Mouse (Mus musculus) cerebral cortex, adult 2 months (tissue): Measurements from ENCODE around the gene Ubl4b.

Source experiments
- WGBS: fragments of 180-500 bp; shearing (Covaris S2); methylation state at CpG from one replicate; pipeline ENCODE4 v1.1.7; 2018; 5-methylcytosine and 5-hydroxymethylcytosine counted together

Gene Ubl4b

DNA sequence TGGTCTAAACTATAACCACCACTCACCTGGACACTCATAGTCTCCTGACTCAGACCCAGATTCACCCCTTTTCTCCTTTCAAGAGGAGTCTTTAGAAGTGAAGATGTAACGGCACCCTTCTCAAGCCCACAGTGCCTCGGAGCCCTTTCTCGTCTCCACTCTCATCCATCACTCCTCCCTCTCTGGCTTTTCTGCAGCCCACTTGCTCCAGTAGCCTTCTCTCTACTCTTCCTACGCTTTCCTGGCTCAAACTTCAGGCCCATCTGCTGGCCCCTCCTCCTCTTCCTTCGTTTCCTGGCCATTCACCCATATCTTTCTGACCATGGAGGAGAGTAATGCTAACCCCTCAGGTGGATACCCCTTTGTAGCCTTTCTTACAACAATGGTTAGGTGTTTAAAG, 33.9 kb downstream of the Ubl4b start:
- WGBS, result 73% methylated on average over 5 of the region's 5 CpGs

- WGBS, result under 1% methylated on average over 68 of the region's 68 CpGs
These were observed 37.2 kb downstream of the Ubl4b start, which contains the start of gene Slc6a17 for GRCm38 (mm10) chr3:107517631-107518108. Gene Slc6a17, minus strand, starts transcription at chr3:107518018.

DNA sequence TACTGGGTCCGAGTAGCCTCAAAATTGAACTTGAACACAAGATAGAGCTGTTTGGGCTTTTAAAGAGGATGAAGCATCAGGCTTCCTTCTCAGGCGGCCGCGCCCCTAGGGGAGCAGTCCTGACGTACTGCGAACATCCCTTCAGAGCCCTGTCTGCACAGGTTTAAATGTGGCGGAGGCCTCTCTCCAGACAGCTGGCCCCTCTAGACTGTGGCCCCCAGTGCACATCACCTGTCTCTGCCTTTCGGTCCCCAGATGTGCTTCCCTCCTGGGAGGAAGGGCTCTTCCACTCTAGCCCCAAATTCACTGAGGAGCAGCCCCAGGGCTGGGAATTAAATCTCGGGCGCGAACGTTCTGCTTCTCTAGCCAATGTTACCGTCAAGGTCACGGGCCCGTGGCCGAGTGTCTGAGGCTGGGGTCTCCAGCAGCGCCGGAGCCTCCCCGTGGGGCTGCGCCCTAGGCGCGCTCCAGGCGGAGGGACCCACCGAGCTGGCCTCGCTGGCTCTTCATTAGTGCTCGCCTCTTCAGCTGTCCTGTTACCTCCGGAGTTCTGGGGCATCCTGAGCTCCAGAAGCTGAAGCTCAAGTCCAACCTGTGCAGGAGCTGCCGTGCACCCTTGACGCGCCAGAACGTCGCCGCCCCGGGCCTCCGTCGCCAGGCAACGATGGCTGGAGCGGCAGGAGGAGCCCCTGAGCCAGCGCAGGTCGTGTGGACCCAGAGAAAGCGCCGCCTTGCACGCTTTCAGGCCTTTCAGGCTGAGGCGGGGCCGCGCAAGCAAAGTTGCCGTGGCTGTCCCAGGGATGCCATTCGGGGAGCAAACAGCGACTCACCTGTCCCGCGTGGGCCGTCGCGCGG, 37.9 kb downstream of the Ubl4b start:
- 5% methylated on average over 55 of the region's 55 CpGs for WGBS

DNA sequence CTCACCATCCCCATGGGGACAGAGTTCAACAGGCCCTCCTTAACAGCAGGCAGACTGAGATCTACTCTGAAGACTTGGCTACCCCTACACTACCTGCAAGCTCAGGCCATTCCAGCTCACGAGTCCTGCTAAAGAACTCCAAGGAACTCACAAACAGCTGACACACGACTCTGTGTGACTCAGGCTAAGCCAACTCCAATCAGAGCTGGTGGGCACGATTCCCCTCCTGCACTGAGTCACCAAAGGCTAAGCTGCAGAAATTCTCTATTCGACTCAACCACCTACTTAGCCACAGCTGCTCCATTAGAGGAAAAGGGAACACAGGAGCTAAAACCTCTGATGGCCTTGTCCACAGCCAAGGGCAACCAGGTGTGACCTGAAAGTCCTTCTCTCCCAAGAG, 38.9 kb downstream of the Ubl4b start:
- WGBS, result 32% methylated on average over 4 of the region's 4 CpGs

- 57% methylated on average over 3 of the region's 3 CpGs for WGBS
These were observed 43.5 kb downstream of the Ubl4b start for GRCm38 (mm10) chr3:107511416-107511815.

DNA sequence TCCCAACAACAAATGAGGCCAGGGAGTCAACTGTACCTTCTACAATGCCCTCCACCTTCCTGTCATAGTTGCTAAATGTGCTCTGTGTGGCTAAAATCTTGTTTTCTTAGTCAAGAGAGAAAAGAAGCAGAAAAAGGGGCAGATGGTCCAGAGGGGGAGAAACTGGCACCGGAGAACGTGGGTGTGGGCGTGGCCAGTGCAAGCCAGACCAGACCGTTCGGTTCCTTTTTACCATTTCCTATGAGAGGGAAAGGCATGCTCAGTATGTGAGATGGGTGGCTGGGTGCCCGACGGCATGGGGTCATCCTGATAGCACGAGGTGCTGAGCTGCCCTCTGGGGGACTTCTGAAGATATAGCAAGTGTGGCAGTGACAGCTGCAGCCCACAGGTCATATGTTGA, 46.2 kb downstream of the Ubl4b start:
- WGBS, result 41% methylated on average over 8 of the region's 8 CpGs

DNA sequence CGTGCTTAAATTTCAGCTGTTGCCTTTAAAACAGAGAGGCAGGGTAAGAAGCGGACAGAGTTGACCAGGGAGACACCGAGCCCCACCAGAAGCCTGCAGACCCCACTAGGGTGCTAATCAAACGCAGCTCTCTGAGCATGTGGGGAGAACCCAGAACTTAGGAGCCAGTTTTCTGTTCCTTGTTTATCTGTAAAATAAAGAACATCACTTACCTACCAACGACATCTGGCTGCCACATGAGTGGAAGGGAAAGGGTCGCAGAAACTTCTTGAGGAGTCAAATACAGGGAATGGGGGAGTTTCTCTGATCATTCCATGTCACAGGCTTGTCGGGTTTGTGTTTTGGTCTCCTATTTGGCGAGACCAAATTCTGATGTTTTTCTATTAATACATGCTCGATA, 46.9 kb downstream of the Ubl4b start:
- WGBS, result 76% methylated on average over 9 of the region's 9 CpGs

DNA sequence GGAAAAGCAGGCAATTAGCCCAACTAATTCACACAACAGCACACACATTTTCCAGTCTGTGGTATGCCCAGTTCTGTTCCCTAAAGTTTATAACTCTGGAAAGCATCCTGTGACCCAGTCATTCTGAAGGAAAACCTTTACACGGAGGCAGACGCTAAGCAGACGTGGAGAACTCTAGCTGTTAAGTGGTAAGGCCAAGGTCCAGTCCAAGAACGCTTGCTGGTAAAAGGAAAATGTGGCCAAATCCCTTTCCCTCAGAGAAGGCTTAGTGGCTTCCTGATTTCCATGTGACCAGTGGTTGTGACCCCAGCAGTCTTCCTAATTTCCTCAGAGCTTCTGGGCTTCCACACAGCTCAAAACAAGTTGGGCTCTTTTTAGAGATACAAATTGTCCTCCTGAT, 48.3 kb downstream of the Ubl4b start:
- WGBS, result 47% methylated on average over 4 of the region's 4 CpGs

- 29% methylated on average over 4 of the region's 4 CpGs for WGBS
These were observed 49.2 kb downstream of the Ubl4b start for GRCm38 (mm10) chr3:107505464-107506367.

- WGBS, result 58% methylated on average over 1 of the region's 1 CpGs
These were observed 50.3 kb downstream of the Ubl4b start for GRCm38 (mm10) chr3:107504542-107504941.

DNA sequence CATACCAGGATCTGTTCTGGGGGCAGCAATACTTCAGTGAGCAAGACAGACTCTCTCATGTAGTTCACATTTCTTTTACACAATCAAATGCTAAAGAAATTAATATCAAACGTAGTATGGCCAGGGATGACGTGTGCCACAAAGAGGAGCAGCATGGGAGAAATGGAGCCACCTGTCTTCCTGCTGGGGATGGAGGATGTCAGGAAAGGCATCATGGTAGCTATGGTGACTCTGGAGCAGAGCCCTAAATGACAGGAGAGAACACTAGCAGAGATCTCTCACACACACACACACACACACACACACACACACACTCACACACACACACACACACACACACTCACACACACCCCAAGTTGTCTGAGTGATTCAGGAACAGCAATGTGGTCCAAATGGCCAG, 51.2 kb downstream of the Ubl4b start:
- 60% methylated on average over 2 of the region's 2 CpGs for WGBS
